8 mouse cellular contexts compared by ENCODE assay signal in the genomic region with DNA sequence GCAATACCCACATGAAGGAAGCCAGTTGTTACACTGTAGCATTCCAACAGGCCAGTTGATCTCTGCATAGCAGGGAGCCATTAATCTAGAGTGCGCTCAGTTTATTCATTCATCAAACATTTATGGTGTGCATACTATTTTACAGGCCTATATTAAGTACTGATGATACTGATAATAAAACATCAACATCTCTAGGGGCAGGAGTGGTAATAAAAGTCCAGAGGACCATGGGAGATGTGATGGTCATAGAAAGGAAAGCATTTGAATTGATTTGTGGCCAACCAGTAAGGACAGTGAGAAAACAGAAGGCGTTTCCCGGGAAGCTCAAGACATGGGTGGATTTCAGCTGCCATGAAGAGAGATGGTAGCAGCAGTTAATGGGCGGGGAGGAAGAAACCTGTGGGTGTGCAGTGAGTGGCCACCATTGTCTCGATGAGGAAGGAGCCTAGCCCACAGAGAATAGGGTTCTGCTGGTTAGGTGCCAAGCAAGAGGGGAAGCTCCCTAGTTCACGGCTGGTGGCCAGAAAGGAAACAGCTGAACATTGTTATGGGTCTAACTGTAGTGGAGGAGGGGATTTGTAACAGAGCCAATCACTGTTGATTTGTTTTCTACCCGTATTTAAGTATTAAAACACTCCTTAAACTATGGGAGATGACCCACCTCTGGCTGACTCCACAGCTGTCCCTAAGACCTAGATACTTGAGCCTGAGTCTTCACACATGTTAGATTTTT.
DNase-seq lines count a peak whose midpoint lies in the region; ATAC-seq and TF ChIP-seq lines count a peak whose summit lies in the region.

No protein-coding gene starts in this region.

- DNase-seq in hindbrain, postnatal 0 days (ENCODE audit: low spot score) = peak; percentile 29
- DNase-seq in hindbrain, embryonic 11.5 days (ENCODE audit: low spot score) = no peak
- DNase-seq in brain, embryonic 14.5 days (ENCODE audit: low read depth) = peak; percentile 26
- peak; percentile 54 for DNase-seq in kidney, adult 18-20 months
- peak; percentile 91 for DNase-seq in lung, postnatal 10 days
- DNase-seq in urinary bladder, adult 2 months (ENCODE audit: low spot score) = no peak
- DNase-seq in thymus, postnatal 0 days (ENCODE audit: low spot score) = no peak

- TF ChIP-seq POLR2A in brain, embryonic 14.5 days (IDR thresholded peaks at IDR 0.05; ENCODE audit: borderline replicate concordance, extremely low read depth, insufficient read depth, insufficient read length, poor library complexity, severe bottlenecking) = no peak

- no peaks in the 10 kb centered on the region for H3K9me3 ChIP-seq in hindbrain, postnatal 0 days (ENCODE audit: low read length)
- H3K9me3 ChIP-seq in hindbrain, embryonic 11.5 days (ENCODE audit: control insufficient read depth, low read length) = no peaks in the 10 kb centered on the region
- no peaks in the 10 kb centered on the region for H3K9me3 ChIP-seq in stomach, embryonic 16.5 days (replicated peaks; ENCODE audit: control insufficient read depth, low read length)

- H3K4me2 ChIP-seq in hindbrain, postnatal 0 days (ENCODE audit: low read depth, low read length) = no peak overlapping the region
- H3K4me2 ChIP-seq in hindbrain, embryonic 11.5 days (replicated peaks; ENCODE audit: low read depth, low read length) = no peak overlapping the region
- H3K4me2 ChIP-seq in stomach, embryonic 16.5 days (ENCODE audit: low read depth, low read length) = no peak overlapping the region

- H3K4me1 ChIP-seq in hindbrain, postnatal 0 days (ENCODE audit: insufficient read depth, low read length) = peaks cover 4% of the 10 kb centered on the region; the same call in 1 of the 2 replicates
- H3K4me1 ChIP-seq in hindbrain, embryonic 11.5 days (replicated peaks; ENCODE audit: control insufficient read depth, insufficient read depth, low read length) = no peaks in the 10 kb centered on the region
- H3K4me1 ChIP-seq in stomach, embryonic 16.5 days (ENCODE audit: control insufficient read depth, insufficient read depth, low read length) = peaks cover 23% of the 10 kb centered on the region

- no peaks in the 10 kb centered on the region for H3K36me3 ChIP-seq in hindbrain, postnatal 0 days (ENCODE audit: insufficient read depth, low read length)
- H3K36me3 ChIP-seq in hindbrain, embryonic 11.5 days (ENCODE audit: control insufficient read depth, insufficient read depth, low read length) = no peaks in the 10 kb centered on the region
- H3K36me3 ChIP-seq in stomach, embryonic 16.5 days (ENCODE audit: control insufficient read depth, insufficient read depth, low read length) = no peaks in the 10 kb centered on the region

- no peak for ATAC-seq in hindbrain, postnatal 0 days
- no peak for ATAC-seq in hindbrain, embryonic 11.5 days (ENCODE audit: low FRiP score)
- peak; percentile 60 for ATAC-seq in stomach, embryonic 16.5 days (ENCODE audit: insufficient read depth, low FRiP score)

- no peak overlapping the region for H3K9ac ChIP-seq in hindbrain, postnatal 0 days (replicated peaks; ENCODE audit: low read length)
- no peak overlapping the region for H3K9ac ChIP-seq in hindbrain, embryonic 11.5 days (ENCODE audit: low read depth, low read length)
- no peak overlapping the region for H3K9ac ChIP-seq in stomach, embryonic 16.5 days (ENCODE audit: low read length)

- no peak overlapping the region for H3K4me3 ChIP-seq in hindbrain, postnatal 0 days (ENCODE audit: low read length)
- H3K4me3 ChIP-seq in hindbrain, embryonic 11.5 days (ENCODE audit: low read depth, low read length) = no peak overlapping the region
- H3K4me3 ChIP-seq in stomach, embryonic 16.5 days (replicated peaks; ENCODE audit: low read length) = no peak overlapping the region

- H3K27me3 ChIP-seq in hindbrain, postnatal 0 days (ENCODE audit: insufficient read depth, low read length) = no peaks in the 10 kb centered on the region
- no peaks in the 10 kb centered on the region for H3K27me3 ChIP-seq in hindbrain, embryonic 11.5 days (ENCODE audit: control insufficient read depth, insufficient read depth, low read length)
- H3K27me3 ChIP-seq in stomach, embryonic 16.5 days (ENCODE audit: control insufficient read depth, insufficient read depth, low read length) = no peaks in the 10 kb centered on the region

- no peak overlapping the region for H3K27ac ChIP-seq in hindbrain, postnatal 0 days
- H3K27ac ChIP-seq in hindbrain, embryonic 11.5 days (ENCODE audit: low read depth, low read length) = no peak overlapping the region
- H3K27ac ChIP-seq in stomach, embryonic 16.5 days (ENCODE audit: low read length) = peak overlapping the region; percentile 54; the same call in 1 of the 2 replicates

- no peak for TF ChIP-seq CTCF in hindbrain, postnatal 0 days (IDR thresholded peaks at IDR 0.05; ENCODE audit: low read depth)
- TF ChIP-seq CTCF in brain, embryonic 14.5 days (IDR thresholded peaks at IDR 0.05; ENCODE audit: borderline replicate concordance, extremely low read depth, insufficient read depth, insufficient read length) = no peak

- 48% methylated on average over 7 of the region's 7 CpGs for WGBS in hindbrain, postnatal 0 days
- 85% methylated on average over 7 of the region's 7 CpGs for WGBS in hindbrain, embryonic 11.5 days
- 57% methylated on average over 7 of the region's 7 CpGs for WGBS in stomach, embryonic 16.5 days

Comparison
In these comparisons a context has a peak if more than half of its experiments do, and no peak if none do; other contexts are left out.
1. DNase-seq: peak in hindbrain, postnatal 0 days (single experiment), brain, embryonic 14.5 days (single experiment), kidney, adult 18-20 months (single experiment) and lung, postnatal 10 days (single experiment); none in hindbrain, embryonic 11.5 days (single experiment), urinary bladder, adult 2 months (single experiment) and thymus, postnatal 0 days (single experiment).